In the genomic region with DNA sequence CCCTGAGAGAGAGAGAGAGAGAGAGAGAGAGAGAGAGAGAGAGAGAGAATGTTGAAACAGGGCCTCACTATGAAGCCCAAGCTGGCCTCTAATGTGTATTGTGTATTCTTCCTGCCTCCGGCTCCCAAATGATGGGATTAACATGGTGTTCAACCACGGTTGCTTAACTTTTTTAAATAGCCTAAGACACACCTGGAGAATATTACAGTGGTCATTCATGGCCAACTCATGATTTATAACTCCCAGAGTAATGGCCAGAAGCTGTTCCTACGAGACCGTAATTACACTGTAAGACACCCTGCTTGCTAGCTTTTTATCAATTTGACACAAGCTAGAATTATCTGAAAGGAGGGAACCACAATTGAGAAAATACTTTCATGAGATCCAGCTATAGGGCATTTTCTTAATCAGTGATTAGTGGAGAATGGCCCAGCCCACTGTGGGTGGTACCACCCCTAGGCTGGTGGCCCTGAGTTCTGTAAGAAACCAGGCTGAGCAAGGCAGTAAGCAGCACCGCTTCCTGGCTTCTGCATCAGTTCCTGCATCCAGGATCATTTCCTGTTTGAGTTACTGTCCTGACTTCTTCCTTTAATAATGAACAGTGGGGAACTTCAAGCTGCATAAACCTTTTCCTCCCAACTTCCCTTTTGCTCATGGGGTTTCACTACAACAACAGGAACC, we compare ENCODE assay signal across 15 mouse cellular contexts.
"Had no signal": no experiment of that assay in that cellular context is flagged by ENCODE, and none has a peak within 500 bp of the region (broad histone marks: within the 10 kb centered on the region; RNA-seq: fewer than 3 reads in every experiment).

No protein-coding gene starts in this region.

- H3K27ac ChIP-seq: kidney, postnatal 0 days; layer of hippocampus, adult 2 months; liver, embryonic 13.5 days; stomach, embryonic 15.5 days had no signal

- H3K4me3 ChIP-seq: layer of hippocampus, adult 2 months; liver, embryonic 13.5 days; megakaryocyte, embryonic 14.5 days; stomach, embryonic 15.5 days had no signal

- DNase-seq: kidney, adult 18-20 months; kidney, adult 9 months; layer of hippocampus, adult 9-11 months; liver, embryonic 13.5 days; lung, adult 2 months; lung, postnatal 14 days; lung, postnatal 4 days; midbrain, embryonic 14.5 days; right cerebral cortex, postnatal 4 days; thymus, postnatal 25 days had no signal

- H3K4me1 ChIP-seq: liver, embryonic 13.5 days; stomach, embryonic 15.5 days had no signal

- H3K9me3 ChIP-seq: liver, embryonic 13.5 days; megakaryocyte, embryonic 14.5 days; stomach, embryonic 15.5 days had no signal

- H3K27me3 ChIP-seq: liver, embryonic 13.5 days; megakaryocyte, embryonic 14.5 days; stomach, embryonic 15.5 days had no signal

- H3K4me2 ChIP-seq: liver, embryonic 13.5 days; midbrain, embryonic 11.5 days; stomach, embryonic 15.5 days had no signal

- H3K36me3 ChIP-seq: liver, embryonic 13.5 days; stomach, embryonic 15.5 days had no signal

- H3K9ac ChIP-seq: liver, embryonic 13.5 days; stomach, embryonic 15.5 days had no signal
